ENCODE assay signal across 8 mouse cellular contexts in the genomic region with DNA sequence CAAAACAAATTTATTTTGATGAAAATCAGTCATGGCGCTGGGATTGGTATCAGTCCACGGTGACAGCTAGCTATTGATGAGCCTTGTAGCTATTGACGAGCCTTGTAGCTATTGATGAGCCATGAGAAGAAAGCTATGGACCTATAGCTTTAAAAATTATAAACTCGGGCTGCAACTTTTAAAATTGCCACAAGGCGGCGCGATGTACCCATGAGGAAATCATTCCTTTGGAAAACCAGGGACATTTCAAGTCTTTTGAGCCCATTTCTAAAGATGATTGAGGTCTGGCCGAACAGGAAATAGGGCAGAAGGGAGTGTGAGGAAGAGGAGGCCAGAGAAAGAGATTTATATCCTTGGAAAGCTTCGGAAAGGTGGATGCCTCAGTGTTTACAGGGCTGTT.
DNase-seq lines count a peak whose midpoint lies in the region; ATAC-seq and TF ChIP-seq lines count a peak whose summit lies in the region.

No protein-coding gene starts in this region.

- H3K4me2 ChIP-seq in forebrain, embryonic 14.5 days (ENCODE audit: low read length) = no peak overlapping the region
- no peak overlapping the region for H3K4me2 ChIP-seq in lung, embryonic 14.5 days

- 0 out of 2 replicates have a peak, but pooled peaks cover 5% of the 10 kb centered on the region for H3K4me1 ChIP-seq in forebrain, embryonic 14.5 days (ENCODE audit: control insufficient read depth, insufficient read depth, low read length)
- no peaks in the 10 kb centered on the region for H3K4me1 ChIP-seq in lung, embryonic 14.5 days (ENCODE audit: insufficient read depth)

- H3K9ac ChIP-seq in forebrain, embryonic 14.5 days (ENCODE audit: low read length) = no peak overlapping the region
- H3K9ac ChIP-seq in lung, embryonic 14.5 days = no peak overlapping the region

- H3K27me3 ChIP-seq in forebrain, embryonic 14.5 days (replicated peaks; ENCODE audit: control insufficient read depth, insufficient read depth, low read length) = no peaks in the 10 kb centered on the region
- H3K27me3 ChIP-seq in lung, embryonic 14.5 days (ENCODE audit: insufficient read depth, low read length) = no peaks in the 10 kb centered on the region

- ATAC-seq in forebrain, embryonic 14.5 days = peak; percentile 30; the same call in 1 of the 2 replicates
- no peak for ATAC-seq in lung, embryonic 14.5 days (ENCODE audit: insufficient read depth)
- no peak for ATAC-seq in megakaryocyte progenitor cell, adult 5-6 weeks (replicated peaks; ENCODE audit: poor library complexity)

- 15% methylated on average over 9 of the region's 9 CpGs for WGBS in forebrain, embryonic 14.5 days
- 15% methylated on average over 9 of the region's 9 CpGs for WGBS in lung, embryonic 14.5 days

- peak; percentile 77 for TF ChIP-seq CTCF in lung, embryonic 14.5 days (IDR thresholded peaks at IDR 0.05; ENCODE audit: low read depth)

- no peak overlapping the region for H3K4me3 ChIP-seq in forebrain, embryonic 14.5 days (ENCODE audit: low read depth, low read length)
- H3K4me3 ChIP-seq in lung, embryonic 14.5 days (ENCODE audit: low read depth, low read length) = no peak overlapping the region

- no peak overlapping the region for H3K27ac ChIP-seq in forebrain, embryonic 14.5 days (ENCODE audit: low read depth, low read length)
- H3K27ac ChIP-seq in lung, embryonic 14.5 days (ENCODE audit: low read depth) = no peak overlapping the region

- peak; percentile 32 for DNase-seq in gastrocnemius, adult 18-20 months (ENCODE audit: low spot score)
- DNase-seq in gastrocnemius, postnatal 25 days = no peak
- DNase-seq in urinary bladder, postnatal 14 days (ENCODE audit: low spot score) = peak; percentile 39
- DNase-seq in urinary bladder, postnatal 4 days (ENCODE audit: low spot score in 2 of 2) = no peak
- peak; percentile 83 for DNase-seq in forebrain, embryonic 14.5 days (ENCODE audit: low spot score)
- DNase-seq in kidney, postnatal 14 days = peak; percentile 65
- DNase-seq in lung, embryonic 14.5 days = peak; percentile 90

- H3K9me3 ChIP-seq in forebrain, embryonic 14.5 days (replicated peaks; ENCODE audit: control insufficient read depth, low read length) = no peaks in the 10 kb centered on the region
- H3K9me3 ChIP-seq in lung, embryonic 14.5 days (ENCODE audit: low read depth, low read length) = no peaks in the 10 kb centered on the region

- H3K36me3 ChIP-seq in forebrain, embryonic 14.5 days (ENCODE audit: control insufficient read depth, insufficient read depth, low read length) = no peaks in the 10 kb centered on the region
- no peaks in the 10 kb centered on the region for H3K36me3 ChIP-seq in lung, embryonic 14.5 days (ENCODE audit: insufficient read depth)

Comparison
In these comparisons a context has a peak if more than half of its experiments do, and no peak if none do; other contexts are left out.
1. DNase-seq: peak in gastrocnemius, adult 18-20 months (single experiment), urinary bladder, postnatal 14 days (single experiment), forebrain, embryonic 14.5 days (single experiment), kidney, postnatal 14 days (single experiment) and lung, embryonic 14.5 days (single experiment); none in gastrocnemius, postnatal 25 days (single experiment) and urinary bladder, postnatal 4 days (0 of 2).